Mouse (Mus musculus) intestine, postnatal 0 days (tissue): ENCODE results near the gene Med8. TPM values are rescaled to one million over a fixed set of nuclear protein-coding genes. Genes with fewer than 3 reads are reported as not detected.

ENCODE experiments used
- ATAC-seq: fragments of 200-750 bp; cut with Nextera tagmentation; 2 replicates; pipeline ENCODE4 v1.8.0; 2017; ENCODE audit warnings: mild to moderate bottlenecking, moderate TSS enrichment, moderate library complexity
- H3K27ac ChIP-seq: fragments of 300-500 bp; sonication (generic); 2 replicates; pipeline ENCODE4 v1.5.1; 2014; ENCODE audit warnings: mild to moderate bottlenecking, low read depth, low read length, moderate library complexity
- H3K27me3 ChIP-seq: fragments of 300-500 bp; sonication (generic); replicated peaks from 2 replicates; pipeline ENCODE4 v1.6.1; 2014; ENCODE audit warnings: low read length, mixed read lengths; ENCODE audit not compliant: control insufficient read depth, insufficient read depth
- H3K36me3 ChIP-seq: fragments of 300-500 bp; sonication (generic); 2 replicates; pipeline ENCODE4 v1.6.1; 2014; ENCODE audit warnings: mild to moderate bottlenecking, moderate library complexity; ENCODE audit not compliant: control insufficient read depth, insufficient read depth
- H3K4me1 ChIP-seq: fragments of 300-500 bp; sonication (generic); replicated peaks from 2 replicates; pipeline ENCODE4 v1.6.1; 2014; ENCODE audit warnings: antibody characterized with exemption, low read length, mixed read lengths; ENCODE audit not compliant: control insufficient read depth, insufficient read depth
- H3K4me2 ChIP-seq: fragments of 300-500 bp; sonication (generic); replicated peaks from 2 replicates; pipeline ENCODE4 v1.6.1; 2014; ENCODE audit warnings: low read depth, mild to moderate bottlenecking, moderate library complexity
- H3K4me3 ChIP-seq: fragments of 300-500 bp; sonication (generic); 2 replicates; pipeline ENCODE4 v1.5.1; 2014; ENCODE audit warnings: low read depth, low read length
- H3K9ac ChIP-seq: fragments of 300-500 bp; sonication (generic); 2 replicates; pipeline ENCODE4 v1.6.1; 2014; ENCODE audit warnings: mild to moderate bottlenecking, low read depth, low read length
- H3K9me3 ChIP-seq: fragments of 300-500 bp; sonication (generic); 2 replicates; pipeline ENCODE4 v1.6.1; 2016; ENCODE audit warnings: mixed run types; ENCODE audit not compliant: control insufficient read depth
- CTCF ChIP-seq: sonication (generic); IDR thresholded peaks from 2 replicates; pipeline ENCODE4 v1.5.1; 2016; ENCODE audit warnings: low read depth, mild to moderate bottlenecking, control low read depth, antibody characterized with exemption, moderate library complexity
- WGBS: fragments of 180-500 bp; shearing (Covaris S2); extraction: QIAGEN DNeasy Blood & Tissue Kit; methylation state at CpG from one replicate; pipeline ENCODE4 v1.1.7; 2014; 5-methylcytosine and 5-hydroxymethylcytosine counted together
- polyA plus RNA-seq: library from polyadenylated mRNA; unstranded; fragments of >200 nt; fragmentation: Nextera tagmentation; extraction: Ambion mirVana; gene quantifications from 2 replicates; pipeline ENCODE4 v1.2.1, GENCODE M21; 2015

Gene Med8
- polyA plus RNA-seq, 1 experiment from 2014 or later, result 71.8 TPM

GRCm38 (mm10) chr4:118429215-118429895, 20.2 kb downstream of the Med8 start:
- Histone ChIP-seq H3K9me3 (no peaks in the 10 kb centered on the region), H3K27ac (peak overlapping the region; percentile 95), H3K36me3 (peaks cover 38% of the 10 kb centered on the region), H3K4me3 (peak overlapping the region; percentile 64), H3K4me1 (peaks cover 20% of the 10 kb centered on the region; the same call in 1 of the 2 replicates), H3K9ac (peak overlapping the region; percentile 12; the same call in 1 of the 2 replicates), H3K27me3 (no peaks in the 10 kb centered on the region), H3K4me2 (peak overlapping the region; percentile 77)
- no peak for TF ChIP-seq CTCF
- ATAC-seq, result no peak
- 26% methylated on average over 7 of the region's 7 CpGs for WGBS

DNA sequence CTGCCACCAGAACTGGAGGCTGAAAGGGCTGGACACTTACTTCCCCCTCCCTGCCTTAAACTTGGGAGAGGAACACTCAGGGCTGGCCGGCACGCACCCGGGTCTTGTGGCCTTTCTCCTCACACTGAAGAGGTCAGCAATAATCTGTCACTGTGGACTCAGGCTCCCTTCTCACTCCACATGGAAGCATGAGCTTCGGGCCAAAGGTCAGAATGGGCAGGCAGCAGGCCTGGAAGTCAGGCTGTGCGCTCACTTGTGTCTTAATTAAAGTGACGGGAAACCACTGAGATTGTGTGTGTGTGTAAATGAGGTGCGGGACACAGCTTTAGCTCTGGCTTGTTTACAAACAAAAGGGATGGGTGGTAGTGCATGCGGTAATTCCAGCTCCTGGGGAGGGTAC, 23.2 kb downstream of the Med8 start:
- ATAC-seq, result no peak
- H3K27ac ChIP-seq, result peak overlapping the region; percentile 30; the same call in 1 of the 2 replicates
- 54% methylated on average over 8 of the region's 8 CpGs for WGBS
- H3K9me3 ChIP-seq, result no peaks in the 10 kb centered on the region
- H3K4me2 ChIP-seq, result no peak overlapping the region
- H3K4me1 ChIP-seq, result peaks cover 22% of the 10 kb centered on the region
- TF ChIP-seq CTCF, result no peak
- no peak overlapping the region for H3K9ac ChIP-seq
- no peak overlapping the region for H3K4me3 ChIP-seq
- H3K27me3 ChIP-seq, result no peaks in the 10 kb centered on the region
- H3K36me3 ChIP-seq, result peaks cover 41% of the 10 kb centered on the region

- H3K9me3 ChIP-seq, result no peaks in the 10 kb centered on the region
- no peak for TF ChIP-seq CTCF
- H3K4me3 ChIP-seq, result peak within 1 kb of the TSS; percentile 48
- H3K4me2 ChIP-seq, result peak within 1 kb of the TSS; percentile 82
- peak within 1 kb of the TSS; percentile 66 for H3K27ac ChIP-seq
- H3K4me1 ChIP-seq, result peaks cover 4% of the 10 kb centered on the region; the same call in 1 of the 2 replicates
- under 1% methylated on average over 66 of the region's 67 CpGs for WGBS
- peak within 1 kb of the TSS; percentile 50 for H3K9ac ChIP-seq
- peak; percentile 91 for ATAC-seq
- no peaks in the 10 kb centered on the region for H3K27me3 ChIP-seq
- peaks cover 24% of the 10 kb centered on the region for H3K36me3 ChIP-seq
Measured at GRCm38 (mm10) chr4:118436820-118437603, 27.9 kb downstream of the Med8 start, which contains the start of gene Cdc20. Gene Cdc20, minus strand, starts transcription at chr4:118437352.

GRCm38 (mm10) chr4:118437829-118438253, 28.7 kb downstream of the Med8 start:
- H3K27ac ChIP-seq, result peak overlapping the region; percentile 66
- 4% methylated on average over 12 of the region's 12 CpGs for WGBS
- ATAC-seq, result no peak
- peak overlapping the region; percentile 48 for H3K4me3 ChIP-seq
- peaks cover 17% of the 10 kb centered on the region for H3K36me3 ChIP-seq
- H3K9me3 ChIP-seq, result no peaks in the 10 kb centered on the region
- no peaks in the 10 kb centered on the region for H3K27me3 ChIP-seq
- peak overlapping the region; percentile 34; the same call in 1 of the 2 replicates for H3K9ac ChIP-seq
- peak overlapping the region; percentile 82 for H3K4me2 ChIP-seq
- no peak for TF ChIP-seq CTCF
- peaks cover 3% of the 10 kb centered on the region; the same call in 1 of the 2 replicates for H3K4me1 ChIP-seq

- no peak for ATAC-seq
- no peak for TF ChIP-seq CTCF
- Histone ChIP-seq H3K36me3 (no peaks in the 10 kb centered on the region), H3K4me1 (no peaks in the 10 kb centered on the region), H3K9me3 (no peaks in the 10 kb centered on the region), H3K4me2 (no peak overlapping the region), H3K4me3 (no peak overlapping the region), H3K27ac (no peak overlapping the region), H3K27me3 (no peaks in the 10 kb centered on the region), H3K9ac (no peak overlapping the region)
- 84% methylated on average over 10 of the region's 10 CpGs for WGBS
Measured at GRCm38 (mm10) chr4:118445088-118445487, 36.0 kb downstream of the Med8 start.

DNA sequence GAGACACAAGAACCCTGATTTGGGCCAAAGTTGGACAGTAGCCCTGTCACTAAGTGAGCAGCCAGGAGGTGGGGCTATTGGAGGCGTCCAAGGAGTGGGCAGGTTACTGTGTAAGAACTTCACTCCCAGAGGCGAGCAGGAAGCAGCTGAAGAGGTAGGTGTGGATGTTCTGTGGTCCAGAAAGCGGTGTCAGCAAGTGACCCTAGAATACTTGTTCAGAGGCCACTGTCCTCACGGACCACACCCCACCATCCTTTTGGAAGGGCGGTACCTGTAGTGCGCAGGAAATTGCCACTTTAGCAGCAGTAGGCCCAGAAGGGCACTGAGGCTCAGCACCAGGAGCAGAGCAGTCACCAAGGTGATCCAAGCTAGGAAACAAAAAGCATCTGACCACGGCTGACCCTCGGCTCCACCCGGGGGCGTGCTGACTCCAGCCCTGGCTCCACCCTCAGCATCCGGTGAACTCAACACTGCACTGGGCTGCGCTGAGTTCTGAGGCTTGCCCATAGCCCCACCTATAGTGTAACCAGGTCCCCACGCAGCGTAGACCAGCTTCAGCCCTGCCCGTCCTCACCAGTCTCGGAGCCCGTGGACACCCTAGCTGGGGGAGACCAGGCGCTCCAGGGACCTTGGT, 36.8 kb downstream of the Med8 start:
- peak; percentile 69 for TF ChIP-seq CTCF
- Histone ChIP-seq H3K4me1 (no peaks in the 10 kb centered on the region), H3K36me3 (no peaks in the 10 kb centered on the region), H3K4me2 (peak overlapping the region; percentile 74), H3K4me3 (peak overlapping the region; percentile 30), H3K27ac (no peak overlapping the region), H3K27me3 (no peaks in the 10 kb centered on the region), H3K9me3 (no peaks in the 10 kb centered on the region), H3K9ac (peak overlapping the region; percentile 37; the same call in 1 of the 2 replicates)
- ATAC-seq, result peak; percentile 55
- WGBS, result 21% methylated on average over 18 of the region's 18 CpGs
